Mouse (Mus musculus) E14TG2a.4 (cell line): ENCODE measurements around the gene Ppargc1a.

ENCODE experiments used
- CTCF ChIP-seq: conservative IDR thresholded peaks from 2 replicates; pipeline ENCODE4 v1.5.1; 2014; ENCODE audit warnings: low read length
- NANOG ChIP-seq: IDR thresholded peaks from 2 replicates; pipeline ENCODE4 v1.6.1; 2014; ENCODE audit warnings: borderline replicate concordance, low read length, mixed read lengths
- POU5F1 ChIP-seq: IDR thresholded peaks from 2 replicates; pipeline ENCODE4 v1.6.1; 2014; ENCODE audit warnings: low read length, borderline replicate concordance

DNA sequence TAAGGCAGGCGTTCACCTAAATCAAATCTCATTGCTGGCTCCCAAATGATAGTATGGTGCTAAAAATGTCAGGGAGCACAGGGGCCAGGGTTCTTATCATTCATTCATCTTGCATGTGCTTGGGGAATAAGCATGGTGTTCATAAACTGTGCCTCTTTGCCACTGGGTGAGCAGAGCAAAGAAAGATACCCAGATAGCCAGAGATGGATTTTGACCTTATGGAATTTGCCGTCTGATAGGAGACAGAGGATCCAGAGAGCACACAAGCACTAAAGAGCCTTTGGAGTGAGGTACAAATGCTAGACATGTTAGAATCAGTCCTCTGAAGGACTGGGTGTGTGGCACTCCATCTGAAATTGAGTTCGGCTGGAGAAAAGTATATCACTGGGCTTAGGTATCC lies 16.7 kb upstream of the Ppargc1a start:
- TF ChIP-seq CTCF (no peak), NANOG (no peak), POU5F1 (no peak)
